Mouse (Mus musculus): ENCODE measurements around the gene Pnkd.
"Not testable (repeated sequence)": the region's sequence is repeated elsewhere in the genome, so short reads cannot be mapped to it uniquely, and the experiment has no call there.

The Pnkd gene

DNA sequence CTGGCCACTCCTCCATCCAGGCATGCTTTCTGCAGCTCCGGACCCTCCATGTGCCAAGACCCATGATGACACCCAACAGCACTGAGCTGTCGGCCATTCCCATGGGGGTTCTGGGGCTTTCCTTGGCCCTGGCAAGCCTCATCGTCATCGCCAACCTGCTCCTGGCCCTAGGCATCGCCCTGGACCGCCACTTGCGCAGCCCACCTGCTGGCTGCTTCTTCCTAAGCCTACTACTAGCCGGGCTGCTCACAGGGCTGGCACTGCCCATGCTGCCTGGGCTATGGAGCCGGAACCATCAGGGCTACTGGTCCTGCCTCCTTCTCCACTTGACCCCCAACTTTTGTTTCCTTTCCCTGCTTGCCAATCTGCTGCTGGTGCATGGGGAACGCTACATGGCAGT, 6.2 kb upstream of the Pnkd start, which contains the start of gene Gpbar1:
Gene Gpbar1 (plus strand): TSS at position 13 of the 400 bp plus-strand sequence.
- no peak for DNase-seq (ENCODE audit: low spot score)

DNA sequence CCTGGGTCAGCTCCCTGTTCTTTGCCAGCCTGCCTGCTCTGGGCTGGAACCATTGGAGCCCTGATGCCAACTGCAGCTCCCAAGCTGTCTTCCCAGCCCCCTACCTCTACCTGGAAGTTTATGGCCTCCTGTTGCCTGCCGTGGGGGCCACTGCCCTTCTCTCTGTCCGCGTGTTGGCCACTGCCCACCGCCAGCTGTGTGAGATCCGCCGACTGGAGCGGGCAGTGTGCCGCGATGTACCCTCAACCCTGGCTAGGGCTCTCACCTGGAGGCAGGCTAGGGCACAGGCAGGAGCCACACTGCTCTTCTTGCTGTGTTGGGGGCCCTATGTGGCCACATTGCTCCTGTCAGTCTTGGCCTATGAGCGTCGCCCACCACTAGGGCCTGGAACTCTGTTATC, 5.7 kb upstream of the Pnkd start:
- no peak for DNase-seq (ENCODE audit: low spot score)

DNA sequence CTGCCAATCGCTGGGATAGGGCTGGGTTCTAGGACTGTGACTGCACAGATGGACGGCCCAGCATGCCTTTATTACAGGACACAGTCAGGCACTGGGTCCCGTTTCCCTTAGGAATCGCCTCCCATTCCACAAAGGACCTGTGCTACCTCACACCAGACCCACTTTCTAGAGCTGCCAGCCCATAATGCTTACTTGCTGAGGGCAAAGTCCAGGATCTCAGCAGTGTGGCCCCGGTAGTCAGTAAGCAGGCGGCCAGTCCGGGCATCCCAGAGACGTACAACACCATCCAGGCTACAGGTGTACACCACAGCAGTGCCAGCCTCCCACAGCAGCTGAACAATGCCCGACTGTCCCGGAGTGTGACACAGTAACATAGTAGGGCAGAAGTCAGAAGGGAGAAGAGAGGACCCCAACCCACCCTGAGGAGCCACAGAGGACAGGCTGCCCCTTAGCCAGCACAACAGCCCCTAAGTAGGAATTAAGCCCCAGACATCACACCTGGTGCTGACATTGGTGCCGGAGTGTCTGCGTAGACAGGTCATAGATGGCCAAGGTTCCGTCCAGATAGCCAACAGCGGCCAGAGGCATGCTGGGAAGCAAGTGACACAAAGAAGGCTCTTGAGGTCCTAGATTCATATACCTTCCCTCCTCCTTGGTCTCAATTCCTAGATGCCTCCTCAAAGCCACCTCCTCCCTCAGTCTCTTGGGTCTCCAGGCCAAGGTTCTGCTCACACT, 4.0 kb upstream of the Pnkd start:
- DNase-seq (ENCODE audit: low spot score) = no peak

DNA sequence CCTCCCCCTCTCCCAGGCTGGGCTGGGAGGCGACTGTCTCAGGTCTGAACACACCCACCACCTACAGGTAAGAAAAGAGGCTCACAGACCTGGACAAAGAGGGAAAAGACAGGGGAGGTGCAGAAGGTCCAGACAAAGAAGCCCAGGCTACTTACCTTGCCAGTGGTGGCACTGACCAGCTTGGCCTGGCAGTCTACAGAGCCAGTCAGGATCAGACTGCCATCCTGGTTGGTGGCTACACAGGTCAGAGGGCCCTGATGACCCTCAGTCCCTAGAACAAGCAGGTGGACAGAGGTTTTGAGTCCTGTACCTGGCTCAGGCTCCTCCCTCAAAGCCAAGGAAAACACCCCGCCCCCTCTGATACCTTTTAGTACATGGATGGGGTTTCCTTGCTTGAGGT, 3.4 kb upstream of the Pnkd start:
- no peak for DNase-seq (ENCODE audit: low spot score)

DNA sequence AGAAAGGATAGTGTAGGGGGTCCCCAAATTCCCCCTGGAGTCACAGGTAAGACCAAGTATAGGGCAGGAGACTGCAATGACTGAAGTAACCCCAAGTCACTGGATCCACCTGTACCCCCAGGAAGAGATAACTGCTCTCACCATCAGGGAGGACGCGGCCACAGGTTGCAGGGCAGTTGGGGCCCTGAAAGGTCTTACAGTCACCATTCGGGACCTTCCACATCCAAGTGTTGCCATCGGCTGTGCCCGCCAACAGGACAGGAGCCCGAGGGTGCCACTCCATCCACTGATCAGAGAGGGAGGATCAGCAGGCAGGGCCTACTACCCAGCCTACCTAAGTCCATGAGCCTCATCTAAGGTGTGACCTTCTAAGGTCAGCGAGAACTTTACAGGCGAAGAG, 2.8 kb upstream of the Pnkd start:
- DNase-seq (ENCODE audit: low spot score) = no peak

DNA sequence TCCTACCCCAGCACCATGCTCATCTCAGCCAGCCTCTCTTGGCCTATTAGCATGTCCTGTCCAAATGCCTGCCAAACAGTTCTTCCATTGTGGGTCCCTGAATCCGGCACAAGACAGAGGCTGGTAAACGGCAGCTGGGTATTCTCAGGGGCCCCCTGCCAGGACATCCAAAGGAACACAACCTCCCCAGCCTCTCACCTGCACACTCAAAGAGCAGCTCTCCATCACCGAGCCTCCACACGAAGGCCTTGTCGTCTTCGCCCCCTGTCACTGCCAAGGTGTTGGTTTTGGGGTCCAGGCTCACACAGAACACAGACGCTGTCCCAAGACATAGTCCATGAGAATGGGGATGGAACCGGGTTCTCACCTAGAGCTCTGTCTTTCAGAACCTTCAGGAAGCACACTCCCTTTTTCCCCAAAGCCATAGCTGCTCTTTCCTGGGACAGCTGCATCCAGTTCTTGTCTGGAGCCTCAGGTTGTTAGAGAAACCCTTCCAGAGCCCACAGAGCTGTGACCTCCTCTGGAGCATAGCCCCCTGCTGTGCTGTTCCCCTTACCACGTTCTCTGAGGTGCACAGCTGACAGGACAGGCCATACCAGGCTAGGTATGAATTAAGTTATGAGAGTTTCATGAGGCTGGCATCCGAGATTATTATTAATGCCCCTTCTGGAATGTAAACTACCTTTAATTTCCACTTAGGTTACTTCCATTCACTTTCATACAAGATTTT, 1.7 kb upstream of the Pnkd start:
- DNase-seq (ENCODE audit: low spot score) = no peak

DNA sequence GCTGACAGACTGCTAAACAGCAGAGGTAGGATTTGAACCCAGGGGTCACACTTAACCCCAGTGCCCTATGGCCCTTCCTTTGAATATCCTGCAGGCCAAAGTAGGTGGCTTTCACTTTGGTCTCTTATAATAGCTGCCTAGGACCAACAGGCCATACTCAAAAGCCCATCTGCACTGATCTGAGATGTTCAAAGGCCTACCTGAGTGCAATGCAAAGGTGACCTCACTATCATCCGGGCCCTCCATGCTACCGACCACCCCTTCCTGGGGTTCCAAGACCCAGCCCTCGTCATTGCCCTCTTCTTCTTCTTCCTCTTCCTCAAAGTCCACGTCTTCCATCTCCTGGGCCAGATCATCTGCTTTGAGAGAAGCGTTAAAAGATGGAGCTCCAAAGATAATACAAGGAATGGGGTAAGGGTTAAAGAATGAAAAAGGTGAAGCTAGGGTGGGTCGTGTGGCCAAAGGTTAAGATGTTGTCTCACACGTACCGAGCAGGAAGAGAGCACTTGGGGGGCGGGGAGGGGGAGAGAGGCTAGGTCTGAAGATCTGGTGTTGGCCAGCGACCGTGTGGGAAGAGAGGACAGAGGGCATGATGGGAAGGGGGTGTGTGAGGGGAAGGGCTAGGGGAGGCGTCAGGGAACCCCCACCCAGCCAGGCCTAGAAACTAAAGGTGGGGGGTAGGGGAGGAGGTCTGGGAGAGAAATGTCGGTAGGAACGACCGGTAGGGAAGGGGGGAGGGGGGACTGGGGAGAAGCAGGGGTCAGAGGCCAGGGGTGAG, 855 bp upstream of the Pnkd start:
- peak; percentile 54 for DNase-seq (ENCODE audit: low spot score)

DNA sequence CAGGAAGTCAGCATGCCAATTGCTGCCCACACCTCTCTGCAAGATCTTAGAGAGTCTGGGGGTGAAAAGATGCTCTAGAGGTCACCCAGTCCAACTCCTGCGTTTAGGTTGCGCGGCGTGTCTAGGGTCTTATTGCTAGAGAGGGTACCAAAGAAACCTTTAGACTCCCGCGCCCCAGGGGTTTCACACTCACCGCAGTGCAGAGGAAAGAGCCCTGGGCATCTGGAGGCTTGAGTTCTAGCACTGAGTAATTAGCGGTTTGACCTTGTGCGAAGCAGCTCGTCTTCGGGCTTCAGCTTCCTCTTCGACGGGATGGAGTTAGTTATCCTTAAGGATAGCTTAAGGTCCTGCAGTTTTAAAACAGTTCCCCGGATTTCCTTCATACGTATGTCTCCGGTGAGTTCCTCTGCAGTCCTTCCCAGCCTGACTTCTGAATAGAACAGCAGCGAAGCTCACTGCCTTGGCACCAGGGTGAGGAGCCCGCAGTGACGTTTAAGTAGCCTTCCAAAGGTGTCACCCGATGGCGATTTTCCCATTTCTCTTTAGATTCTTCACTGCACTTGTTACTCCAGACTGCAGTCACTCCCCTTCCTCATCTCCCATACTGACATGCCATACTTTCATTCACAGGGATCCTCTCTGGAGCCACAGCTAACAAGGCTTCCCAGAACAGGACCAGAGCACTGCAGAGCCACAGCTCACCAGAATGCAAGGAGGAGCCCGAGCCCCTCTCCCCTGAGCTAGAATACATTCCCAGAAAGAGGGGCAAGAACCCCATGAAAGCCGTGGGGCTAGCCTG, 681 bp downstream of the Pnkd start:
- no peak for DNase-seq (ENCODE audit: low spot score)

DNA sequence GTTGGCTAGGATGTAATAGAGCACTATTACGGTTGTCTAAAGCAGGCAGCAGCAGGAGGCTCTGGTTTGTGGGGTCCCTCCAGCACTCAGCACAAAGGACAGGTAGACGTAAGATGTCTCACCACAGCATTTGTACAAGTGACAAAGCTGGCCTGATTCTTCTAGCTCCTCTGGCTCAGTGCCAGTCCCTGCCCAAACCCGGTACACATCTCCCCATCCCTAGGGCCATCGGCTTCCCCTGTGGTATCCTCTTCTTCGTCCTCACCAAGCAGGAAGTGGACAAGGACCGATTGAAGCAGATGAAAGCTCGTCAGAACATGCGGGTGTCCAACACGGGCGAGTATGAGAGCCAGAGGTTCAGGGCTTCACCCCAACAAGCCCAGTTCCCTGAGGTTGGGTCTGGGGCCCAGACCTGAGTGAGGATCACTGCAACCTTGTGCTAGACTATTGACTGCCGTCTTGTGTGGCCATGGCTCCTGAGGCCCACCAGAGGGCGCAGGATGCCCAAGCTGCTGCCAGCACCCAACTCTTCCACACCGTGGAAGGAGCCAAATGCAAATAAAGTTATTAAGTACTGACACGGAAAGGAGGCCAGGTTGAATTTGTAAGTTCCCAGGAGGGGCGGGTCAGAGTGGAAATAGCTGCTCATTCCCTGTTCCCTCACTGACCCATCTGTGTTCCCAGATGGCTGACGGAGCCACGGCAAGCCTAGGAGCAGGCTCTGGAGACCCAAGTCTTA, 2.3 kb downstream of the Pnkd start:
- not testable (repeated sequence) for DNase-seq (ENCODE audit: low spot score)

DNA sequence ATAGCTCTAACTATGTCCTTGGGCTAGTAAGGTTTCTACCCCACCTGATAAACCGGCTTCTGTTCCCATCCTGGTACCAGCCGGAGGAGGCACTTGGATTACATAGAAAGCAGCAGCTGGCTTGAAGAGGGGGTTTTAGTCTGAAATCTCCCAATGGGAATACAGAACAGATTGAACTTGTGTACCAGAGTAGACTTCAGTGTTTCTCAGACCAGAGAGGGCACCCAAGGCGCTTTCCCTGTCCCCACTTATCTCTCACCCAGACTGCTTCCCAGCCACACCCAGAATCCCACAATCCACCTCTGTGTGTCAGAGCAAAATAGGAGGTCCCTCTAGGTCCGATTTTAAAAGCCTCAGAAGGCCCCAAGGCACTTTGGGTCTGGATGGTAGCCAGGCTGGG, 3.6 kb downstream of the Pnkd start:
- DNase-seq (ENCODE audit: low spot score) = no peak

DNA sequence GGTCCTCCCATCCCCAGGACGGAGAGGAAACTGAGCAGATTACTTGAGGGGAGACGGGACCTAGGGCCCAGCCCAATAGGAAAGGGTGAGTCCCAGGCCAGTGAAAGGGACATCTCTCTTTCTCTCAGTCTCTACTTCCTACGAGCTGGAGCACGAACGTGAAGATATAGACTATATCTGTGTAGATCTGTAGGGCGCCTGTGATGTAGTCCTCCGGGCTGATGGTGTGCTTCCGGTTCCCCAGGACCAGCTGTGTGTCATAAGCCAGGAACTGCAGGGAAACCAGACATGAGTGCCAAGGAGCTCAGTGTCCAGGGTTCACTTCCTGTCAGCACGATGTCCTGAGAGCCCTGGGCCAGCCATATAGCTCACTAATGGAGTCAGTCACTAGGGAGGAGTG, 4.5 kb downstream of the Pnkd start:
- no peak for DNase-seq (ENCODE audit: low spot score)

DNA sequence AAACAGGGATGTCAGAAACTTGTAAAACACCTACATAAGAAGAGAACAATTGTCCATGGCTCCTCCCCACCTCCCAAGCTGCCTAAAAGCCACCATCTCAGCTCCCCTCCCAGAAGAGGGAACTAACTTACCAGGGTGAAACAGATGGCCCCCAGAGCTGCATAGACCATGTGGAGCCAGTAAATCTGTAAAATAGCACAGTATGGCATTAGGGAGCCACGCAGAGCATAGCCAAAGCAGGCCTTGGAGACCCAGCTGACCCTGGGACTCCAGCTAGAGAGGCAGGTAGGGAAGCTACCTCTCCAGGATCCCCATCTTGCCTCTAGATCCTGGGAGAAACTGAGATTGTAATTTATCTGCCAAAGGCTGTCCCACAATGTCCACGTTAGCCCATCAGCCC, 5.0 kb downstream of the Pnkd start:
- DNase-seq (ENCODE audit: low spot score) = no peak

DNA sequence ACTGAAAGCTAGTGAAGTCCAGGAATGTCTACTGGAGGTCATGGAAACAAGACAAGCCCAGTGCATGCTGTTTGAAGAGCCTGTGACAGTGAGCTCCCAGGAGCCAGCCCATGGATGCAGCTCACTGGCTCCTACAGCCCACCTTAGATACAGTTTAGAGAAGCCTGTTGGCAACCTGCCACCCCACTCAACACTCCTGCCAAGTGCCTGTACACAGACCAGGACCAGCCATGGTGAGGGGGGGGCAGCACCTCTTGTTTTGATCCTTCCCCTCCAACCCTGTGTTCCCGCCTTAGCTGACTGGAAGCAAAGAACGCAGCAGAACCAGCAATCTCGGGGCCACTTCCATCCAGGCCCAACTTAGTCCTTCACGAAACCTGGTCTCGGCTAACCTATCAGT, 5.4 kb downstream of the Pnkd start:
- DNase-seq (ENCODE audit: low spot score) = no peak

DNA sequence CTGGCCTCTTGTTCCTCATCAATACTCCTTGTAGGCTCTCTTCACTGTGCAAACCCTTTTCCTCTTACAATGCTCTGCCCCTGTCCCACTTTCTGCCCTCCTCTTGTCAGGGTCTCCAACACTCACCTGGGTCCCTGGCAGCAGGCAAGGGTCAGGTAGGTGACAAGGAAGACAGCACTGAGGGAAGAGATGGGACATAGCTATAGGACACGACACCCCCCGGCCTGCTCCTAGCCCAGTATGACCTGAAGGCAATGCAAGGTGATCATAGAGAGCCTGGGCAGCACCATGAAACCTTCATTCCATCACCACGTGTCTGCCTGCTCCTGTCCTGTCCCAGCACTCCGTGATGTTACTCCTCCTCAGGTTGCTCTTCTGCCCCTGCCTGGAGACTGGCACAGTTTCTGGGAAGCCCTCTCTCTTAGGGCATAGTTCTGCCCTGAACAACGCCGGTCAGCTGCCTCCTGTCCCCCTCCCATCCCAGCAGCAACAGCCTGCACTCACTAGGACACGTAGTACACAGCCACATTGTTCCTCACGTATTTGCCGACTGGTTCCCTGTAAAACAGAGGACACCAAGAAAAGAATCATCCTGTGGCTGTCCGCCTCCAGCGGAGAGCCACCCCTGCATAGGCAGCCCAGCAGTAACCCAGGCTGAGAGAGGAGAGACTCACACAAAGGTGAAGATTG, 7.7 kb downstream of the Pnkd start:
- DNase-seq (ENCODE audit: low spot score) = no peak

DNA sequence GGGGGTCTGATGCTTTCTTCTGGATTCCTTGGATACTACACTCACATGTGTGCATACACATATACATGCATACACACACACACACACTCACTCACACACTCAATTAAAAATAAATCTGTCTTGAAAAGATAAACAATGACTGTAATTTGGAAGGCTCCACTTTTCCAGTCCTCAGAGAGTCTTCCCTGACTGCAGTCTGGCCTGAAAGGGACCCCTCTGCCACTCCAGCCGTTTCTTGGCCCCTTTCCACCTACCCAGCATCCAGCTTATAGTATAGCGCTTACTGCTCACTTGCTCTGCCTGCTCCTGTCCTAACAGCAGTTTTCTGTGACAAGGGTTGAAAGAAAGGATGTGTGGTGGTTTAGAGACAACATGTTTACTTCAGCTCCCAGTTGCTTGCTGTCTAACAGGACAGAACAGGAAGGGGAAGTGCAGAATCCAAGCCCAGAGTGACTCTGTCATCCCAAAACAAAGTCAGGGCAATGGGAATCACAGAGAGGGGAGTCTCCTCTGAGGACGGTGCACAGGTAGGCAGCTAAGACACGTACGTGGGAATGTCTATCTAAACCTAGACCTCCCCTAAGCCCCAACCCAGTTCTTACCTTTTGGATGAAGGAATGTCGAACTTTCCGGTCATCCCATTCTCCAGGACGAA, 8.7 kb downstream of the Pnkd start:
- no peak for DNase-seq (ENCODE audit: low spot score)

DNA sequence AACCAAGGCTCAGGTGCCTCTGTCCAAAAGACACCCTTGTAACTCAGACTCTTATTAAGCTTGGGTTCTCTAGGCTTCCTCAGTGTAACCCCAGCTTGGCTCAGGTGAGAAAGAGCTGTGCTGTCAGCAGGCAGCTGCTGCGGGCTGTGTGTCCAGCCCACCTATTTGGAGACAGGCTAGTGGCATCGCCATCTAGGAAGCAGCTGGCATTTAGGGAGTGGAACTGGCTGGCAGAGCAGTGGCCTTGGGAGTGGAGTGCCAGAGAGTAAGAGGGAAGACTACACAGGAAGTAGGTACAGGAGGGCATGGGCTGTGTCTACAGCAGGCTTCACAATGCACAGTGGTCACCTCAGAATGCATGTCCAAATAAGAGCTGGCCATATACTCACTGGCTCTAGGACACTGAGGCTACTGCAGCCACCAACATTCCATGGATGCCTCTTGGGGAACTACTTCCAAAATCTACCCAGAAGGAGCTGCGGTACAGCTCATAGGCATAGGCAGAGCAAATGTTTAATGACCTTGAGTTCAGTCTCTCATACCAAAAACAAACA, 9.4 kb downstream of the Pnkd start:
- DNase-seq (ENCODE audit: low spot score) = no peak

DNA sequence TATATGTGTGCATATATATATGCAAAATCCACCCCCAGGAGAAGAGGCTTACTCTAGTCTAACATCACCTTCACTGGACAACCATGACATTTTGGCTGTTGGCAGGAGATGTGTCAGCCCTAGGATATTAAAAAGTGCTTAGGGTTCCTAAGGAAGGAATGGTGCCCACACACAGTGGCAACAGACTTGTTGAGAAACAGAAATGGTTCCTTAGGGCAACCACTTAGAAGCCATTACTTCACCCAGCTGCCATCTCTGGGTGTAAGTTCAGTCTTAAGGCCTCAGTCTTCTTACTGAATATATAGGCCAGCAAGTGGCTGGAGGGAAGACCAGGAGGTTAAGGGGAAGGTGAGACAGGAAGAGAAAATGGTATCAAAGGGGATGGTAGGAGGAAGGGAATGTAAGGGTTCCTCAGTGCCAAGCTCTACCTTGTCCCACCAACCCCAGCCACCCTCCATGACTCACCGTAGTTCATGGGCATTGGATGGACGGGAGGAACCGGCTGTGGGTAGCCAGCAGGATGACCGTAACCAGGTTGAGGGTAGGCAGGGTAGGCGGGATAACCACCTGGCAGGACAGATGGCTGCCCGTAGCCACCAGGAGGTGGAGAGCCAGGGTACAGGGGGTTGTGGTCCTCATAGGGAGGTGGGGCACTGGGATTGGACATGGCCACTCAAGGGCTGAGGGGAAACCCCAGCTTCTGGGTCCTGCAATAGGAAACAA, 10.2 kb downstream of the Pnkd start:
- DNase-seq (ENCODE audit: low spot score) = no peak

DNA sequence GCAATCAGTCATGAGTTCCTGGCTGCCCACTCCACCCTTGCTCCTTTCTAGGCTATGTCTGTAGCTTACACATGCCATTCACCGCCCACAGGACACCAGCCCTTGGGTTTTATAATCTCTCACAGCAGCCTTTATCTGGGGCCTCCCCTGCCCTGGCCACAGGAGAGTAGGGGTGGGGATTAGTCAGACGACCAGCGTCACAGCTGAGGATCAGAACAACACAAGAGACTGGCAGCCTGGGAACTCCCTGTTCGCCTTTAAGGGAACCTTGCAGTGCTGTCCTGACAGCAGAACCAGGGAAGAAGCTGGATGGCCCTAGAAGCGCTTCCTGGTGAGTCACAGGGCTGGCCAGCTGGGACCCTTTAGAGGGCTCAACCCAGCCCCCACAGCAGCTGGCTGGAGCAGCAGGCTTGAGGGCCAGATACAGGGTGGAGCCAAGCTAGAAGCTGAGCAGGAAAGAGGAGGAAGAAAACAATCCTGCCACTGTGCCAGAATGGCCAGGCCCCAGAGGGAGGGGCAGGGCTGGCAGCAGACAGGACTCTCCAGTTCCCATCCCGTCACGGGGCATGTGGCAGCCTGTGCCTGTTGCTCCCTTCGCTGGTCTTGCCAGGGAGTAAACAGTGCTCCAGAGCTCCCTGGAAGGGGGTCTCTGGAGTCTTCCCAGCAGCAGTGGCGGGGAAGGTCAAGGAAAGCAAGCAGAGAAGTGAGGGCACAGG, 10.9 kb downstream of the Pnkd start:
- peak; percentile 83 for DNase-seq (ENCODE audit: low spot score)

DNA sequence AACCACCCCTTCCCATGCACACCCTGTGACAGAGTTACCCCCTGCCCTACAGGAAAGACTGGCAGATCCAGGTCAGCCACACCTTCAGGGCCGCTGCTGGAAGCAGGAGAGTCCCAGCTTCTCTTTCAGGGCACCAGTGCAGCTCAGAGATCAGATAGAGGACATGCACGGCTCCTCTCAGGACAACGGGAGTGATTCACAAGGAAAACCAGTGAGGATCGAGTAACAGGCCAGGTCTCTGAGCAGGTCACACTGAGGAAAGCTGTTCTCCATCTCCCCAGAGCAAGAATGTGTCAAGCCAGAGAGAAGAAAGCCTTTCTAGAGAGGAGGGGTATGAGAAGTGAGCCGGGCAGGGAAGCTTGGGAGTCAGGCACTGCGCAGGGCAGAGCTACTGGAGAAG, 11.7 kb downstream of the Pnkd start:
- peak; percentile 50 for DNase-seq (ENCODE audit: low spot score)
